Mouse (Mus musculus): ENCODE results near the gene Nol9.

Nol9 gene

DNA sequence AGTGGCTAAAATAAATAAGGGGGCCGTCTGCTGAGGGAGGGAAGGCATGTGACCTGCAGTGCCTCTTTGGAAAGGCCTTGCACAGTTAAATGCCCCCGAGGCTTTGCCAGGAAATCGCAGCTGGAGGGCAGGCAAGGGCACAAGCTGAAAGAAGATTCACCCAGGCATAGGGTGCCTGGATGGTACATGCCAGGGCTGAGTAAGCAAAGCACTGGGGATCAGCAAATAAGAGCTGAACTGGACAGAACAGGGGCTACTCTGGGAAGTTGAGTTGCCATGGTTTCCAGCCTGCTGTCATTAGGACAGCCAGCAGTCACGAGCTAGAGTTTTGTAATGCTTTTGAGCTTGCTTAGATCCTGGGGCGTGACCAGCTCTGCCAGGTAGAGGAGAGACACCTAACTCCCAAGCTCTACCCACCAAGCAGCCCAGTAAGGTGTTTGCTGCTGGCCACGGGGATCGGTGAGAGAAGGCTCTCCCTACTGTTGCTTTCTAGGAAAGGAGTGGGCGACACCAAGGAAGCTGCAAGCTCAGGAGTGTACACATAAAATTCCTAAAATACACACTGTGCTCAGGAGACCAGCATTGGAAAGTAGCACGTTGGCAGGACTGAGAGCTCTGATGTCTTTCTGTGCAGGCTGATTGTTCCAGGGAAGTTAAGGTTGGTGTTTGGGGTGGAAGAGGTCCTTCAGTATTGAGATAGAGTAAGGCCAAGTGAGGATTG is 23.4 kb downstream of the Nol9 start:
- DNase-seq (ENCODE audit: low spot score): no peak

DNA sequence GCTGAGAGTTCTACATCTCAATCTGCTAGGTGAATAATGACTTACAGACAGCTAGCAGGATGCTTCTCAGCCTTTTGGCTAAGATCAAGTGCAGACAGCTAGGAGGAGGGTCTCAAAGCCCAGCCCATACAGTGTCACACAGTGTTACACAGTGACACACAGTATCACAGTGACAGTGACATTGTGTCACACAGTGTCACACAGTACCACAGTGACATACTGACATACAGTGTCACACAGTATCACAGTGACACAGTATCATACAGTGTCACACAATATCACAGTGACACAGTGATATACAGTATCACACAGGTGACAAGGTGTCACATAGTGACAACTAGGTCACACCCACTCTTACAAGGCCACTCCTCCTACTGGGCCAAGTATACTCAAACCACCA is 28.2 kb downstream of the Nol9 start:
- no peak for DNase-seq (ENCODE audit: low spot score)

- no peak for DNase-seq (ENCODE audit: low spot score)
Measured at GRCm38 (mm10) chr4:152068166-152068724, 29.1 kb downstream of the Nol9 start.

DNA sequence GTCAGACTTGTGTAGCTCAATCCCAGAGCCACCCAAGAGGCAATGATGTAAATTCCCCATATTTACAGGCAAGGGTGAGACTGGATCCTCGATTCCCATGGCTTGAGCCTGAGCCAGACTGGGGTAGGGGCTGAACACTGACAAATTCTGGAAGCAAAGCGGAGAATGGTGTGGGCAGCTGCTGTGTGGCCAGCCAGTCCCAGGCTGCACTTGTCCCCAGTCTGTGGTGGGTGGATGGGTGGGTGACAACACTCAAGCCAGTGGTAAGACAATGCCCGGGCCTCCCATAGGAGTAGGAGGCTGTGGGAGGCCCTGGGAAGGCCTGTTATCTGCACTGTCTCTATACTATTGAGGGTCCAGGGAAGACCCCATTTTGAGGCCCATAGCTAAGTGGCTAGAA is 30.1 kb downstream of the Nol9 start:
- no peak for DNase-seq (ENCODE audit: low spot score)

GRCm38 (mm10) chr4:152070494-152071396 is 31.6 kb downstream of the Nol9 start:
- no peak for DNase-seq (ENCODE audit: low spot score)

DNA sequence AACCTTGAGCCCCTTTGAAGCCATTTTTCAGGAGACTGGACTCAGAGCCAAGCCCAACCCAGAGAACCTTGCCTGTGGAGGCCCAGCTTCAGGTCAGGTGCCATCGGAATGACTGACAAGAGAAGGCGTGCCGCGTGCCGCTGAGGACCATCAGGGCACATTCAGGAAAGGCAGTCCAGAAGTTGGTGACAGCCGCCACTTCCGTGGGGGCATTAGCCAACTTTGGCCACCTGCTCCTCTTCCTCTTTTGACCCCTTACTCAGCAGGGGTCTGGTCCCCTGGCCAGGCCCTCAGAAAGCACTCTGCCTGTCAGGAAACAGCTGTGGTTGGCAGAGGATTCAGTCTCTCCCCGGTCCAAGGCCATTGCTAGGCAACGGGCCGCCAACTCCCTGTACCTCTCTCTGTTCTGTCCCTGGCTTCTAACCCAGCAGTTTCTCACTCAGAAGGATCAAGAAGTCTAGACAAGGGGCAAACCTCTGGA is 33.0 kb downstream of the Nol9 start, which contains the start of gene Plekhg5:
Plekhg5 (plus strand) TSS at position 378 of the 481 bp plus-strand sequence.
- DNase-seq (ENCODE audit: low spot score): peak; percentile 32

GRCm38 (mm10) chr4:152072655-152073054 is 33.5 kb downstream of the Nol9 start:
- DNase-seq (ENCODE audit: low spot score): no peak

DNA sequence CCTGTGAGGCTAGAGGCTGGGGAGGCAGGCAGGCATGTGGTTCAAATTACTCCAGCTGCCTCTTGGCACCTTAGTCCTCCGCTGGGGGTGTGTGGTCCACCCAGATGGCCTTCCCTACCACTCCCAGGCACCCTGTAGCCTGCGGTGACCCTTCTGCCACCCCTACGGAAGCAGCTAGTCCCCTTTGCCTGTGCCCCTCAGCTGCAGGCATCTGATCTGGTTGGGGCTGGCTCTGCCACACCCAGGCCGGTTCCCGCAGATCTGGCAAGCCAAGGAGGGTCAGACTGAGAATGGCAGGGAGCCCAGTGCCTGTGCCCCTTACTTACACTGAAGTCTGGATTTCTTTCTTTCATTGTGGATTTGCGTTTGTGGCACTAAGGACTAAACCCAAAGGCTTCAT is 34.6 kb downstream of the Nol9 start:
- DNase-seq (ENCODE audit: low spot score): no peak

DNA sequence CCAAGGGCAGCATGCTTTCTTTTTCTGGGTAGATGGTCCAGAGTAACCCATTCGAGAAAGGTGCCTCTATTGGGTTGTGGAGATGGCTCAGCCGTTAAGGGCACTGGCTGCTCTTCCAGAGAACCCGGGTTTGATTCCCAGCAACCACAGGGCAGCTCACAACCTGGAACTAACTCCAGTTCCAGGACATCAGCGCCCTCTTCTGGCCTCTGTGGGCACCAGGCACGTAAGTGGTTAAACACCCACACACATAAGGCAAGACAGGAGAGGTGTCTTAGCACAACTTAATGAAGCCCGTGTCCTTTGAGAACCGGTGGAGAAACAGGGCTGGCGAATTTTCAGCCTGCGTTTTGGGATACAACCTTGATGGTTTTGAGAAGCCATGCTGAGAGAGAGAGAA is 35.4 kb downstream of the Nol9 start:
- no peak for DNase-seq (ENCODE audit: low spot score)

- DNase-seq (ENCODE audit: low spot score): no peak
Measured at GRCm38 (mm10) chr4:152077191-152077590, 38.1 kb downstream of the Nol9 start.

GRCm38 (mm10) chr4:152078105-152078530 is 39.0 kb downstream of the Nol9 start:
- no peak for DNase-seq (ENCODE audit: low spot score)

- no peak for DNase-seq (ENCODE audit: low spot score)
Measured at GRCm38 (mm10) chr4:152079261-152079660, 40.1 kb downstream of the Nol9 start.

DNA sequence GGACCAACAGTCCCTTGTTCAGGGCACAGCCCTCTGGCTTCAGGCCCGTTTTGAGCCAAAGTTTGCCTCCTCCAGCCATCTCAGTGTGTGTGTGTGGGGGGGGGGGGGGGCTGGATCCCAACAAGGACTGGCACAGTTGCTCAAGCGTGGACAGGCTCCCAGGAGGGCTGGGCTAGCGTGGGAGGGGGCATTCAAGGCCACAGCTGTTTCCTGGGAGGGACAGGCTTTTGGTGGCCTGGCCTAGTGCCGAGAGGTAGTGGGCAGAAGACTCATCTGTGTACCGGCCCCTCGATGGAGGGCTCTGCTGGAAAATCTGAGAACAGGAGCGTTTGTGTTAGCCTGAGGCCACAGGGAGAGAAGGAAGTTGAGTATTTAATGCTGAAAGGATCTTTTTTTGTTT is 40.8 kb downstream of the Nol9 start:
- DNase-seq (ENCODE audit: low spot score): no peak

- no peak for DNase-seq (ENCODE audit: low spot score)
Measured at GRCm38 (mm10) chr4:152083611-152084220, 44.6 kb downstream of the Nol9 start.

DNA sequence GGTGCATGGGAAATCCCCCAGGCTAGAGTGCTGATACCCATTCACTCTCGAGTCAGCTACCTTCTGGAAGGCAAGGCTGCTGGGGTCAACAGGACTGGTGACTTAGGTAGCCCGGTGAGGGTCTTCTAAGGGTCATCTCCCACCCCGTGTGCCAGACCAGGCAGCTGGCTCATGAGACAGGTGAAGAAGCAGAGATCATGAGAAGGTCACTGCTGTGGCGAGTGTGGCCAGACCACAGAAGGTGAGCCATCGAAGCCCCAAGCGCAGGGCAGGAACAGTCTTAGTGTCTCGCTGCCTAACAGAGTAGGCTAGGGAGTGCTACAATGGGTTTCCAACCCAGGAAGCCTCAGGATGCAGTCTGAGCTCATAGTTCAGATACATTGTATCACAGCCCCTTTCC is 45.5 kb downstream of the Nol9 start:
- DNase-seq (ENCODE audit: low spot score): no peak

- DNase-seq (ENCODE audit: low spot score): no peak
Measured at GRCm38 (mm10) chr4:152086505-152087210, 47.5 kb downstream of the Nol9 start.

- no peak for DNase-seq (ENCODE audit: low spot score)
Measured at GRCm38 (mm10) chr4:152087211-152088081, 48.3 kb downstream of the Nol9 start.

- no peak for DNase-seq (ENCODE audit: low spot score)
Measured at GRCm38 (mm10) chr4:152088133-152088532, 49.0 kb downstream of the Nol9 start.

GRCm38 (mm10) chr4:152088556-152089120 is 49.5 kb downstream of the Nol9 start:
- DNase-seq (ENCODE audit: low spot score): no peak

- DNase-seq (ENCODE audit: low spot score): no peak
Measured at GRCm38 (mm10) chr4:152090191-152090590, 51.1 kb downstream of the Nol9 start.

Measured in embryo, embryonic 10.5 days (tissue).